Mouse (Mus musculus) kidney, postnatal 0 days (tissue): Measurements from ENCODE around the gene Jpt1. TPM values are rescaled to one million over a fixed set of nuclear protein-coding genes. Genes with fewer than 3 reads are reported as not detected.

Source experiments
- ATAC-seq: fragments of 200-750 bp; cut with Nextera tagmentation; replicated peaks from 2 replicates; pipeline ENCODE4 v1.8.0; 2017; ENCODE audit warnings: low read depth, moderate number of reproducible peaks, moderate TSS enrichment, moderate library complexity; ENCODE audit not compliant: low FRiP score
- DNase-seq: peaks from one replicate; pipeline ENCODE4 v3.0.0-alpha.2; 2016; ENCODE audit warnings: low spot score
- H3K27ac ChIP-seq: fragments of 300-500 bp; sonication (generic); 2 replicates; pipeline ENCODE4 v1.5.1; 2014; ENCODE audit warnings: mild to moderate bottlenecking
- H3K27me3 ChIP-seq: fragments of 300-500 bp; sonication (generic); 2 replicates; pipeline ENCODE4 v1.6.1; 2014; ENCODE audit warnings: low read length, mixed read lengths; ENCODE audit not compliant: insufficient read depth
- H3K36me3 ChIP-seq: fragments of 300-500 bp; sonication (generic); 2 replicates; pipeline ENCODE4 v1.6.1; 2014; ENCODE audit warnings: low read length, mixed read lengths; ENCODE audit not compliant: insufficient read depth
- H3K4me1 ChIP-seq: fragments of 300-500 bp; sonication (generic); replicated peaks from 2 replicates; pipeline ENCODE4 v1.6.1; 2014; ENCODE audit warnings: antibody characterized with exemption, low read length, mixed read lengths; ENCODE audit not compliant: insufficient read depth
- H3K4me2 ChIP-seq: fragments of 300-500 bp; sonication (generic); 2 replicates; pipeline ENCODE4 v1.6.1; 2014; ENCODE audit warnings: mild to moderate bottlenecking, low read length, moderate library complexity, mixed read lengths
- H3K4me3 ChIP-seq: fragments of 300-500 bp; sonication (generic); replicated peaks from 2 replicates; pipeline ENCODE4 v1.5.1; 2014; ENCODE audit warnings: low read depth, low read length
- H3K9ac ChIP-seq: fragments of 300-500 bp; sonication (generic); 2 replicates; pipeline ENCODE4 v1.6.1; 2014; ENCODE audit warnings: low read depth, low read length
- H3K9me3 ChIP-seq: fragments of 300-500 bp; sonication (generic); replicated peaks from 2 replicates; pipeline ENCODE4 v1.6.1; 2016; ENCODE audit warnings: low read length, inconsistent platforms, mixed read lengths
- CTCF ChIP-seq: IDR thresholded peaks from 2 replicates; pipeline ENCODE4 v1.5.1; 2016; ENCODE audit warnings: antibody characterized with exemption, low read depth, mild to moderate bottlenecking, moderate library complexity
- WGBS: fragments of 180-500 bp; shearing (Covaris S2); extraction: QIAGEN DNeasy Blood & Tissue Kit; methylation state at CpG from one replicate; pipeline ENCODE4 v1.1.7; 2014; 5-methylcytosine and 5-hydroxymethylcytosine counted together
- polyA plus RNA-seq: library from polyadenylated mRNA; unstranded; fragments of >200 nt; fragmentation: Nextera tagmentation; extraction: Ambion mirVana; gene quantifications from 2 replicates; pipeline ENCODE4 v1.2.1, GENCODE M21; 2015

Jpt1 gene
- polyA plus RNA-seq, 1 experiment from 2014 or later: 251 TPM

DNA sequence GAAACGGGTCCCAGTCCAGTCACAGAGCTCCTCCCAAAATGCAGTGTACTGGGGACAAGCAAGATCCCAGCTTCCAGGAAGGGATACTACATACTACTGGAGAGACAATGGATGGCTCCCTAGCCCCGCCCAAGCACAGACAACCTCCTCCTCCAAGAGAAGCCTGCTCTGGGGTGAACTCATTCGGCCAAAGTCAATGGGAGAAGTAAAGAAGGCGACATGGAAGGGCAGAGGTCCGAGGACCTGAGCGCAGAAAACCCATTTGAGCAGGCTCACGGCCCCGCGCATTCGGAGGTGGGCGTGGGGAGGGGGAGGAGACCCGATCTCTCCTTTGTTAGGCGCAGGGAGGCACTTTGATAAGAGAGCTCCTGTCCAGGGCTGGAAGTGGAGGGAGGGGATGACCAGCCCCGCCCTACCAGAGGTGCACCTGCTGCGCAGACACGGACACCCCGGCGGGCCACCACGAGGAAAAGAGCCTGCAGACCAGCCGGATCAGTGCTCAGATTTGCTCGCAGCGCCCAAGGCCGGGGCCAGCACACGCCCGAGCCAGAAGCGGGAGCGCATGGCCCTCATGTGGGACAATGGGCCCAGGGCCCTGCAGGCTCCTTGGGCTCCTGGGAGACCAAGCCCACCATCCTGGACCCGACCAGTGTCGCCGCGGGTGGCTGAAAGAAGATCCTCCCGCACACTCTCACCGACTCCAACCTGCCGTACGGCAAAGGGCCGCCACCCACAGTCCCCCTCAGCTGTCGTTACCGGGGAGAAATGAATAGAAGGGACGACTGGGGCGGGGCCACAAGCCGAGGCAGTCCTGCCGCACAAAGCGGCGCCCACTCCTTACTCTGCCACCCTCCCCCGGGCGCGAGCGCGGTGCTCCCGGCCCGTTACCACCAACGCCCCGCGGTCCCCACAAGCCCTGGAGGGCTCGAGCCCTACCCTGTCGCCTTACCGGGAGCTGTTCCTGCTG lies 633 bp downstream of the Jpt1 start:
- H3K4me3 ChIP-seq: peak overlapping the region; percentile 94
- DNase-seq: peak; percentile 69
- no peaks in the 10 kb centered on the region for H3K9me3 ChIP-seq
- H3K4me2 ChIP-seq: peak overlapping the region; percentile 95
- WGBS: under 1% methylated on average over 57 of the region's 57 CpGs
- no peak for TF ChIP-seq CTCF
- H3K9ac ChIP-seq: peak overlapping the region; percentile 90
- peaks cover 18% of the 10 kb centered on the region; the same call in 1 of the 2 replicates for H3K4me1 ChIP-seq
- ATAC-seq: peak; percentile 58
- H3K36me3 ChIP-seq: no peaks in the 10 kb centered on the region
- H3K27me3 ChIP-seq: no peaks in the 10 kb centered on the region
- H3K27ac ChIP-seq: peak overlapping the region; percentile 80

DNA sequence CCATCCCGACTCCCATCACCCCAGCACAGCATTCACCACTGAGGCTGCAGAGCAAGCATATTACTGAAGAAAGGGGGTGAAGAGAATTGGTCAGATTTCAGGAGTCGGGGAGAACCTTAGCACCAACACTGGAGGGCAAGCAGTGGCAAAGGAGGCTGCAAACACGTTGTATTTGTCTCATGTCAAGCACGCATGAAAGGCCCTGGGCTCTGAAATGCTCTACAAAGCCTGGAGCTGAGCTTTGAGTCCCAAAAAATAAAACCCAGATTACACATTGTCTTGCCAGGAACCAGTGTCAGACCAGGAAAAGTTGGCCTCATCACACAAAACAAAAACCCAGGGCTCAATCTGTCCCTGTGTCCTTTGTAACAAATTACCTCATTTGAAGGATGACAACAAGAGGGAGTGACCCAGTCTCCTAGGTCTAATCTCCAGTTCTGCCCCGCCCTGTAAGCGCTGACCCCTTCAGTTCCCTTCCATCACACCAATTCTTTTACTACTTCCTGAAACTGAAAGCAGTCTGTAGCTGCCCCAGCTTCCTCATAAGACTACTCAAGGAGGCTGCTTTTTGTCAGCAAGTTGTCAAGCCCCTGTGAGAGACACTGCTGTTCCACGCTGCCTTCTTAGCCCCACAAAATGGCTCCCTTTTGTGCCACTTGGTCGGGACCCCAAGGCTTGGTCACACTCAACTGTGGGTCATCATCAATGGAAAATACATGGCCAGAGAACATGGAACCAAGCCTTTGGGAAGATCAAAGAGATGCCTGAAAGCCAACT lies 1.6 kb downstream of the Jpt1 start:
- peak overlapping the region; percentile 94 for H3K4me3 ChIP-seq
- no peaks in the 10 kb centered on the region for H3K27me3 ChIP-seq
- H3K27ac ChIP-seq: peak overlapping the region; percentile 80; the same call in 1 of the 2 replicates
- DNase-seq (peak; percentile 70), ATAC-seq (no peak)
- H3K4me1 ChIP-seq: peaks cover 18% of the 10 kb centered on the region; the same call in 1 of the 2 replicates
- H3K9me3 ChIP-seq: no peaks in the 10 kb centered on the region
- H3K36me3 ChIP-seq: no peaks in the 10 kb centered on the region
- 12% methylated on average over 8 of the region's 8 CpGs for WGBS
- no peak for TF ChIP-seq CTCF
- H3K9ac ChIP-seq: peak overlapping the region; percentile 90
- peak overlapping the region; percentile 95 for H3K4me2 ChIP-seq

DNA sequence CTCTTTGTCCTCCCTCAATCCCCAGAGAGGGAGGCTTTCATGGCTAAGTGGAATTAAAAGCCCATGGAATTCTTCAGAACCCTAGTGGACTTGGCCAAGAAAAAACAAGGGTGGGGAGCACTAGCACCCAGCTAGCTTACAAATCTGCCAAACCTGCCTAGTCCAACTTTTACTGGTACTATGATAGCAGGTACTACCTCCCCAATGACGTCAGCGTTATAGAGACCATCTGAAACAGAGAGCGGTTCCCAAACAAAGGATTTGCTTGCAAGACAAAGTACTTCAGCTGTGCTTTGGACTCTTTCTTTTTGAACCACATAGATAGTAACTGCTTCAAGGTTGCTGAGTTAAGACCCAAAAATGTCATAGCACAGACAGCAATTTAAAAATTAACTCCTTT lies 2.2 kb downstream of the Jpt1 start:
- no peaks in the 10 kb centered on the region for H3K9me3 ChIP-seq
- H3K27ac ChIP-seq: no peak overlapping the region
- H3K4me3 ChIP-seq: peak overlapping the region; percentile 94; the same call in 1 of the 2 replicates
- H3K9ac ChIP-seq: no peak overlapping the region
- peak overlapping the region; percentile 95 for H3K4me2 ChIP-seq
- peaks cover 18% of the 10 kb centered on the region; the same call in 1 of the 2 replicates for H3K4me1 ChIP-seq
- no peaks in the 10 kb centered on the region for H3K27me3 ChIP-seq
- 42% methylated on average over 3 of the region's 3 CpGs for WGBS
- no peak for TF ChIP-seq CTCF
- no peaks in the 10 kb centered on the region for H3K36me3 ChIP-seq
- ATAC-seq (no peak), DNase-seq (peak; percentile 51)

DNA sequence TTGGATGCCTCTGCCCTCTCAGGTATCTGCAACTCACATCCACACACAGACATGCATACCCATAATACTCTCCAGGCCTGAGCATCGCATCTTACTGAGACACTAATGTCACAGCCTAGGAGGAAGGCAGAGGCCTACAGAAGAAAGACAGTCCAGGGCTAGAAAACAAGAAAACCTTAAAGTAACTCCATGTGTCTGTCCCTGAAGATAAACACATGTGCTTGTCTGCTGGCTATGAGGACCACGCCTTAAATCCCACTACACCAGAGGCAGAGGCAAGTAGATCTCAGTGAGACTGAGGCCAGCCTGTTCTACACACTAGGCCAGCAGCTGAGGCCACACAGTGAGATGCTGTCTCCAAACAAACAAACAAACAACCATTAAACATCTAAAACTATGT lies 3.1 kb downstream of the Jpt1 start:
- Histone ChIP-seq H3K4me1 (peaks cover 18% of the 10 kb centered on the region; the same call in 1 of the 2 replicates), H3K36me3 (no peaks in the 10 kb centered on the region), H3K27me3 (no peaks in the 10 kb centered on the region), H3K9ac (peak overlapping the region; percentile 32; the same call in 1 of the 2 replicates), H3K27ac (no peak overlapping the region), H3K4me3 (no peak overlapping the region), H3K9me3 (no peaks in the 10 kb centered on the region), H3K4me2 (peak overlapping the region; percentile 95; the same call in 1 of the 2 replicates)
- ATAC-seq: no peak
- TF ChIP-seq CTCF: no peak
- WGBS: 67% methylated on average over 2 of the region's 2 CpGs
- no peak for DNase-seq

DNA sequence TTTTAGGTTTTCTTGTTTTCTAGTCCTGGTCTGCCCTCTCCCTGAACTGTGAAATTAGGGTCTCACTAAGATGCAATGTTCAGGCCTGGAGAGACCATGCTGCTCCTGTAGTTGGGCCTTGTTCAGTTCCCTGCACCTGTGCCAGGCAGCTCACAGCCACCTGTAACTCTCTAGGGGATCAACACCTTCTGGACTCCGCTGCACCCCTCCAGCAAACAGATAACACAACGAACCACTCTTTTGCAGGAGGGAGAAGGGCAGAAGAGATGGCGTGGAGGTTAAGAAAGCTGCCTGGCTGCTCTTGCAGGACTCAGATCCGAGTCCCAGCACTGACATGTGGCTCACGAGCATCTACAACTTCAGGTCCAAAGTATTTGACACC lies 3.7 kb downstream of the Jpt1 start:
- peak overlapping the region; percentile 19 for H3K4me2 ChIP-seq
- H3K9me3 ChIP-seq: no peaks in the 10 kb centered on the region
- H3K4me1 ChIP-seq: peaks cover 18% of the 10 kb centered on the region; the same call in 1 of the 2 replicates
- no peak overlapping the region for H3K27ac ChIP-seq
- no peak for DNase-seq
- 60% methylated on average over 5 of the region's 5 CpGs for WGBS
- H3K27me3 ChIP-seq: no peaks in the 10 kb centered on the region
- H3K4me3 ChIP-seq: no peak overlapping the region
- no peaks in the 10 kb centered on the region for H3K36me3 ChIP-seq
- ATAC-seq: no peak
- no peak for TF ChIP-seq CTCF
- H3K9ac ChIP-seq: 0 out of 2 replicates have a peak overlapping the region, but pooled peaks have one; percentile 9
